Mouse (Mus musculus) liver, adult 10 weeks (tissue): ENCODE measurements around the gene Dlx1. TPM values are rescaled to one million over a fixed set of nuclear protein-coding genes. Genes with fewer than 3 reads are reported as not detected.

ENCODE experiments used
- polyA plus RNA-seq: library from polyadenylated mRNA; stranded (reverse); fragments of 350-450 nt; fragmentation: Illumina TruSeq; extraction: RNeasy Lipid Tissue Mini Kit (QIAGEN cat#74804); gene quantifications from one replicate; pipeline ENCODE4 v1.2.3, GENCODE M21; 2014; ENCODE audit warnings: low read depth, low replicate concordance

The Dlx1 gene
- polyA plus RNA-seq: not detected

GRCm38 (mm10) chr2:71528014-71528713 is at the start of gene Dlx1:
Gene Dlx1 (plus strand): TSS chr2:71528113.

GRCm38 (mm10) chr2:71546640-71547071 is 18.7 kb downstream of the Dlx1 start, which contains the start of gene Dlx2:
Gene Dlx2 (minus strand): TSS chr2:71546754.

Other genes starting within 250 kb of the Dlx1 start
- gene Slc25a12, start 160.4 kb upstream of the Dlx1 start, polyA plus RNA-seq: 3.6 TPM
- gene Hat1, start 139.2 kb upstream of the Dlx1 start, polyA plus RNA-seq: 27.5 TPM
- 32.3 TPM for gene Metap1d, start 74.8 kb upstream of the Dlx1 start, polyA plus RNA-seq
- gene Dlx2, start 18.6 kb downstream of the Dlx1 start, polyA plus RNA-seq: not detected
- gene Itga6, start 217.5 kb downstream of the Dlx1 start, polyA plus RNA-seq: 4.8 TPM